Mouse (Mus musculus) megakaryocyte, embryonic 14.5 days (primary cell): ENCODE data around the gene Enc1.

Experiments
- FLI1 ChIP-seq: IDR thresholded peaks from 2 replicates; pipeline ENCODE4 v1.6.1; 2012; ENCODE audit warnings: low read length, inconsistent platforms, mixed read lengths
- GATA1 ChIP-seq: IDR thresholded peaks from 3 replicates; pipeline ENCODE4 v1.6.1; 2012; ENCODE audit warnings: mixed read lengths, low read length, inconsistent platforms, borderline replicate concordance

- no peak for TF ChIP-seq GATA1
- no peak for TF ChIP-seq FLI1
These were observed 56.6 kb downstream of the Enc1 start for GRCm38 (mm10) chr13:97297418-97298050.
